Mouse (Mus musculus): ENCODE measurements around the gene Defb33.

Defb33 gene

GRCm38 (mm10) chr8:20892369-20892768, at the start of gene Defb33:
TSS of gene Defb33 (plus strand) at chr8:20892669.
- no peak for DNase-seq

DNA sequence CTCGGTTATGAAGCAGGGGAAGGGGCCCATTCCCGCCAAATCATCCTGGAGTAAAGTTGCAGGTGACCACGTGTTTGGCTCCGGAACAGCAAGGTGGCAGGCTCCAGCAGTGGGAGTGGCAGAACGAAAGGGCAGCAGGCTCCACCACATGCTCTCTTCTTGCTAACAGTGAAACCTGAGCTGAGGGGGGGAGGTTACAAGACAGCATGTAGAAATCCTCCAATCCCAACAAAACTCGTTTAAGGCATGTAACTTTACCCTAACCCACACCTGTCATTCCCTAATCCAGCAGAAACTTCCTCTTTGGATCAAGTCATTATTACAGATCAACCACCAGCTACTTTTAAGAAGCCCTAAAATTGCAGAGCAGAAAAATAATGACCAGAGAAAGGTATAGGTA, 17.9 kb upstream of the Defb33 start:
- no peak for DNase-seq

GRCm38 (mm10) chr8:20902527-20902926, 10.1 kb downstream of the Defb33 start, which contains the start of gene Gm15056:
TSS of gene Gm15056 (minus strand) at chr8:20902627.
- DNase-seq, result no peak

DNA sequence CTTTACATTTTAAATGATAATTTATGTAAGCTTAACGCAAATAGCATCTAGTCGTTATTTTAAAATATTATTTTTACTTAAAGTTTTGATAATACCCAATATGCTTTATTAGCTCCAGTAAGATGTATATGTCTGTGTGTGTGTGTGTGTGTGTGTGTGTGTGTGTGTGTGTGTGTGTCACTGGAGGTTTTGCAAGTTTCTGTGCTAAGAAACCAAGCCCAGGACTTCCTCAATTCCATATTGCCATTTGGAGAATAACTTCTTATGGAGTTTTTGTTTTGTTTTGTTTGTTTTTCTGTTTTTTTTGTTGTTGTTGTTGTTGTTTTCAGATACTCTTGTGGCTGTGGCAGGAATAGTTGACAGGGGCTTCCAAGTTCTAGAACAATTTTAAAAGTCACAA, 14.7 kb downstream of the Defb33 start:
- no peak for DNase-seq

DNA sequence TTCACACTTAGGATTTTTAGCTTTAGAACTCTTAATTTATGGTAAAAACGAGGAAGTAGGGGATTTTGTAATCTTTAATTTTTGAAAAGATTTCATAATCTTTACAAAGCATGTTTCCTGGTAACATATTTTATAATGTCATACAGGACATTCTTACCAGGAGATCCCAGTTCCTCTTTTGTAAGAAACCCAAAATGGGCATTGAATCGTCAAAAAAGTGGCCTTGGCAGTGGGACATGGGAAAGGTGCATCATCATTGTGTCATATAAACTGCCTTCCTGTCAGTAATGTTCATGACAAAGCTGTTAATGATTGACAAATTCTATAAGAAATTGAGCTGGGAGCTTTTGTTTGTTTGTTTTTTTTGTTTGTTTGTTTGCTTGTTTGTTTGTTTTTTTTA, 15.8 kb downstream of the Defb33 start:
- no peak for DNase-seq

DNA sequence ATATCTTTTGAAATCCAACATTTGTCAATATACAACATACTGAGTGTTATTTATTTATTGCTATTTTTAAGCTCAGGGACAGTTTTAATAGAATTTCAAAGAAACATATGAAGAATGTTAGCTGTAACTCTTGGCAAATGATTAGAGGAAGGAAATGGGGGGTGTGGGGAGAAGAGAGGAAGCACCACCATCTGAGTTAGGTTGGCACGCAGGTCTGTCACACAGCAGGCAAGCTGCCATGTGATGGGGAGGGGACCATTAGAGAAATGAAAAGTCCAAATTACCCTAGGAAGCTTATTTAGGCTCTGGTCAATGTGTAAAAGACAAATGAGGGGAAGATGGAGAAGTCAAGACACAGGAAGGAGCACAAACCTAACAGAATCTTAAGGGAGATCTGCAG, 19.8 kb downstream of the Defb33 start:
- no peak for DNase-seq

DNA sequence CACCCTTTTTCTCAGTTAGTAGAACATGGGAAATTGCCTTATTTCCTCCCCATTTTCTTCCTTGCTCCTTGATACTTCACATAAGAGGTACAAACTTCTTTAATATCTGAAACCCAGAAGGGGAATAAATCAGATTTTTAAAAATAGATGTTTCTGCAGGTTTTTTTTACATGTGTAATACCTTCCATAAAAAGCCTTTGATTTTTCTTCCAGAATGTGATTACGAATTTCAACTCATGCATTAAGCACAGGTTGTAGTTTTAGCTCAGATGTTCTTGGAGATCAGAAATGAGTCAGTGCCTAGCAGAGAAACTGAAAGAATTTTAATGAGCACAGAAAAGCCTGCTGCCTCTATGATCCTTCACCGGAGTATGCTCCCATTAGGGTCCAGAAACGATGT, 29.5 kb downstream of the Defb33 start, which contains the start of gene Gm6040:
Gene Gm6040, minus strand, starts transcription at position 101 of the 400 bp plus-strand sequence.
- no peak for DNase-seq

DNA sequence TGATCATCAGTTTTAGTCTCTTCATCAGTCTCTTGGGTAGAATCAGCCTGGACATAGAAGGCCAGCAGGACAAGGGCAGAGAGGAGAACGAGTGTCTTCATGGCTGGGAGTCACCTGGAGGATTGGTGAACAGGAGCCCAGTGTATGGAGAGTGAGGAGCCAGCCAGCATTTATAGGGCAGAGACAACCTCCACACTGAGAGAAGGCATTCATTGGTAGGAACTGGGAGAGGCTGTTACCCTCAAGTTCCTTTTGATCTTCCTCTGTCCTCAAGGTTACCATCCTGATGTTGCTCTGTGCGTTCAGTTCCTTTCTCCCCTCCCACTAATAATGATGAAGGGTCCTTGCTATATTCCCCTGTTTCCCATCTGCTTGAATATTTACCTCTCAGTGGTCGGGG, 52.1 kb downstream of the Defb33 start, which contains the start of gene AY761185:
Gene AY761185, minus strand, starts transcription at position 101 of the 400 bp plus-strand sequence.
- no peak for DNase-seq

Data from liver (tissue).